ENCODE assay signal across 16 mouse cellular contexts in the genomic region with DNA sequence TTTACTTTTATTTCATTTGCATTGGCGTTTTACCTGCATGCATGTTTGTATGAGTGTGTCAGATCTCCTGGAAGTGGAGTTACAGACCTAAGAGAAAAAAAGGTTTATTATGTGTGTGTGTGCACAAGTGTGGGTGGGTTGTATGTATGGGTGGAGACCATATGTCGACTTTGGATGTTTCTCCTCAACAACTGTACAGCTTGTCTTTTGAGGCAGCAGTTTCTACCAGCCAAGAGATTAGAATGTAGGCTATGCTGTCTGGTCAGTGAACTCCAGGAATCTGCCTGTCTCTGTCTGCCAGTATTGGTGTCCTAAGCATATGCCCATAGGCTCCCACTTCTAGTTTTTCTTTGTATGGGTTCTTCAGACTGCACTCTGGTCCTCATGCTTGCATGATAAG.
A peak's percentile ranks its signal among the peaks of the same experiment; 100 is the strongest.
DNase-seq lines count a peak whose midpoint lies in the region.
"Had no signal": no experiment of that assay in that cellular context is flagged by ENCODE, and none has a peak within 500 bp of the region (broad histone marks: within the 10 kb centered on the region; RNA-seq: fewer than 3 reads in every experiment).

No protein-coding gene starts in this region.

- DNase-seq in frontal cortex, postnatal 36 days (ENCODE audit: low spot score in 2 of 2) = peak; percentile 7 to 35
- no peak for DNase-seq in frontal cortex, postnatal 14 days (ENCODE audit: low spot score in 2 of 2)
- DNase-seq in left cerebral cortex, adult 18-20 months (ENCODE audit: low spot score in 2 of 2) = peak; percentile 7 to 21
- no peak for DNase-seq in left cerebral cortex, adult 11 months (ENCODE audit: low spot score)
- DNase-seq in brain, adult 2 months (ENCODE audit: low read depth, low spot score) = peak; percentile 60
- DNase-seq in telencephalon, adult 2 months (ENCODE audit: low read depth, low spot score) = peak; percentile 40
- no peak for DNase-seq in adrenal gland, adult 18-20 months (ENCODE audit: low spot score in 2 of 2)
- DNase-seq: adrenal gland, postnatal 10 days; adrenal gland, postnatal 36 days; cerebellum, adult 11 months; cerebellum, adult 2 months; cerebellum, adult 9-11 months; cerebellum, postnatal 25 days; gastrocnemius, postnatal 25 days; heart, adult 2 months; heart, postnatal 14 days had no signal

Comparison
In these comparisons a context has a peak if more than half of its experiments do, and no peak if none do; other contexts are left out.
1. DNase-seq: peak in frontal cortex, postnatal 36 days (2 of 2), left cerebral cortex, adult 18-20 months (2 of 2), brain, adult 2 months (single experiment) and telencephalon, adult 2 months (single experiment); none in frontal cortex, postnatal 14 days (0 of 2), left cerebral cortex, adult 11 months (single experiment) and adrenal gland, adult 18-20 months (0 of 2).